ENCODE assay signal across 7 mouse cellular contexts in genomic region chr10:93919227-93919626, GRCm38 (mm10). TPM values are rescaled to one million over a fixed set of nuclear protein-coding genes. Genes with fewer than 3 reads are reported as not detected.
DNase-seq lines count a peak whose midpoint lies in the region; ATAC-seq lines count a peak whose summit lies in the region.

No protein-coding gene starts in this region.

- H3K27ac ChIP-seq in midbrain, embryonic 16.5 days (ENCODE audit: low read length) = peak overlapping the region; percentile 17; the same call in 1 of the 2 replicates
- no peak overlapping the region for H3K27ac ChIP-seq in midbrain, embryonic 14.5 days (replicated peaks; ENCODE audit: low read depth, low read length)

- 74% methylated on average over 13 of the region's 13 CpGs for WGBS in midbrain, embryonic 16.5 days
- 87% methylated on average over 13 of the region's 13 CpGs for WGBS in midbrain, embryonic 14.5 days

- DNase-seq in midbrain, embryonic 14.5 days = no peak
- peak; percentile 66 to 75 for DNase-seq in cerebellum, postnatal 14 days
- DNase-seq in heart, postnatal 10 days = peak; percentile 62 to 74
- peak; percentile 27 to 43 for DNase-seq in layer of hippocampus, postnatal 14 days (ENCODE audit: low spot score in 2 of 2)
- DNase-seq in testis, postnatal 14 days (ENCODE audit: low spot score) = no peak
- no peak for DNase-seq in urinary bladder, adult 18-20 months (ENCODE audit: low spot score in 2 of 2)

- peaks cover 12% of the 10 kb centered on the region; the same call in 1 of the 2 replicates for H3K4me1 ChIP-seq in midbrain, embryonic 16.5 days (ENCODE audit: control insufficient read depth, insufficient read depth, low read length)
- no peaks in the 10 kb centered on the region for H3K4me1 ChIP-seq in midbrain, embryonic 14.5 days (ENCODE audit: control insufficient read depth, insufficient read depth, low read length)

- ATAC-seq in midbrain, embryonic 16.5 days = no peak
- ATAC-seq in midbrain, embryonic 14.5 days (ENCODE audit: low FRiP score, low TSS enrichment) = no peak

- H3K9ac ChIP-seq in midbrain, embryonic 16.5 days (ENCODE audit: low read depth, low read length) = no peak overlapping the region
- H3K9ac ChIP-seq in midbrain, embryonic 14.5 days (replicated peaks; ENCODE audit: low read length) = no peak overlapping the region

- H3K9me3 ChIP-seq in midbrain, embryonic 16.5 days (replicated peaks; ENCODE audit: control insufficient read depth, low read length, poor library complexity, severe bottlenecking) = no peaks in the 10 kb centered on the region
- no peaks in the 10 kb centered on the region for H3K9me3 ChIP-seq in midbrain, embryonic 14.5 days (ENCODE audit: control insufficient read depth, low read length)

- intact Hi-C loops in heart, postnatal 10 days (cut with DNase I) = loop anchor here (2.0 kb wide), 1 partner anchor 30 kb away; no protein-coding TSS in a partner anchor

- H3K4me3 ChIP-seq in midbrain, embryonic 16.5 days (ENCODE audit: low read depth, low read length) = no peak overlapping the region
- no peak overlapping the region for H3K4me3 ChIP-seq in midbrain, embryonic 14.5 days (replicated peaks; ENCODE audit: low read depth, low read length)

- no peak overlapping the region for H3K4me2 ChIP-seq in midbrain, embryonic 16.5 days (ENCODE audit: low read length)
- H3K4me2 ChIP-seq in midbrain, embryonic 14.5 days (ENCODE audit: low read length) = no peak overlapping the region

- H3K36me3 ChIP-seq in midbrain, embryonic 16.5 days (ENCODE audit: control insufficient read depth, insufficient read depth, low read length) = no peaks in the 10 kb centered on the region
- no peaks in the 10 kb centered on the region for H3K36me3 ChIP-seq in midbrain, embryonic 14.5 days (ENCODE audit: control insufficient read depth, insufficient read depth, low read length)

- no peaks in the 10 kb centered on the region for H3K27me3 ChIP-seq in midbrain, embryonic 16.5 days (ENCODE audit: control insufficient read depth, insufficient read depth, low read depth, low read length)
- H3K27me3 ChIP-seq in midbrain, embryonic 14.5 days (ENCODE audit: control insufficient read depth, insufficient read depth, low read length) = no peaks in the 10 kb centered on the region

RNA-seq across cellular contexts. Expression of gene Metap2, which starts 22.3 kb away (rescaled TPM):
- 147 and 156 TPM in 2 replicates for polyA plus RNA-seq in midbrain, embryonic 16.5 days (2015; fragmentation: Nextera tagmentation; extraction: Ambion mirVana)
- polyA plus RNA-seq in midbrain, embryonic 14.5 days (2014; fragmentation: Nextera tagmentation; extraction: Ambion mirVana) = 142 and 173 TPM in 2 replicates
- total RNA-seq in heart, postnatal 10 days (2021) = 100 to 1,000 TPM; 150 to 156 TPM
- total RNA-seq in layer of hippocampus, postnatal 14 days (2021) = 100 to 1,000 TPM; 134 to 137 TPM

Comparison
In these comparisons a context has a peak if more than half of its experiments do, and no peak if none do; other contexts are left out.
1. DNase-seq: peak in cerebellum, postnatal 14 days (2 of 2), heart, postnatal 10 days (2 of 2) and layer of hippocampus, postnatal 14 days (2 of 2); none in midbrain, embryonic 14.5 days (single experiment), testis, postnatal 14 days (single experiment) and urinary bladder, adult 18-20 months (0 of 2).